Mouse (Mus musculus): ENCODE results near the gene Lrmda.

GRCm38 (mm10) chr14:22442719-22443118 is 423.2 kb downstream of the Lrmda start:
- TF ChIP-seq POLR2A (IDR thresholded peaks at IDR 0.05; ENCODE audit: low read depth, low read length) (no peak), CTCF (IDR thresholded peaks at IDR 0.05; ENCODE audit: extremely low read depth, insufficient read length, insufficient replicate concordance, low read depth, low read length) (no peak)
